Mouse (Mus musculus) large intestine, adult 2 months (tissue): ENCODE measurements around the gene Pak1. TPM values are rescaled to one million over a fixed set of nuclear protein-coding genes. Genes with fewer than 3 reads are reported as not detected.

ENCODE experiments used
- DNase-seq: peaks from one replicate; pipeline ENCODE4 v3.0.0-alpha.2; 2012; ENCODE audit warnings: low read depth, low spot score
- WGBS: fragments of 180-500 bp; shearing (Covaris S2); methylation state at CpG from one replicate; pipeline ENCODE4 v1.1.7; 2018; 5-methylcytosine and 5-hydroxymethylcytosine counted together
- polyA plus RNA-seq: library from polyadenylated mRNA; depleted of rRNA; stranded (reverse); fragments of >200 nt; gene quantifications from 2 replicates; pipeline ENCODE4 v1.2.3, GENCODE M21; 2012

Pak1 gene
- polyA plus RNA-seq, 1 experiment: 34.3 TPM

DNA sequence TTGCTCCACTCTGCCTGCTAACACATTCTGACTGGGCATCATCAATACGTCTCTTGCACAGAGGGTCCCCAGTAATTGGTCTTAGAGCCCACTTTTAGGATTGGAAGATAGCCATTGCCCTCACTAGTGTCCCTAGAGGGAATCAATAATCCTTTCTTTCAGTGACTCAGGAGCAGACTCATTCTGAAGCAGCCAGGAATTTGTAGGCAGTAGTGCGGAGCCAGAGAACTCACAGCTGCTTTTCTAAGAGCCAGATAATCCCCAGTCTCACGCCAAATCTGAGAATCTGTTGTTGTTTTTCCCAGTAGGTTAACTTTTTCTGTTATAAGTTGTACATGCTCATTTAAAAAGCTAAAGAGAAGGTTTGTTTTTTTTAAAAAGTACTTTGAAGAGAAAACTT, 13.0 kb upstream of the Pak1 start:
- no peak for DNase-seq
- WGBS: 67% methylated on average over 3 of the region's 3 CpGs

DNA sequence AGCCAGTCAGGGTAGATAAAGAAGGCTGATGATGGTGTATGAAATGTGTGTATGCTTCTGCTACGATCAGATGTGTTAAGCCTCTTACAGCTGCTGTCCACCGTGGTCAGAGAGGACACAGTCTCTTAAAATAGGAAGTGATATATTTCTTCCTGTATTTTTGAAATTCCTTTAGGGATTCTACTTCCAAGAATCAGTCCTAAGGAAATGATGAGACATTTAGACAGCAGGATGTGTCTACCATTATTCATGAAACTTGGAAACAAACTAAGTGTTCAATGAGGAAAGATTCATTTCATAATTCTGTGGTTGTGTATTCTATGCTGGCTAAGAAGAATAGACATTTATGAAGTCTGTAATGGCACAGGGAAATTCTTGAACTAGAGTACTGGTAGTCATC, 12.4 kb upstream of the Pak1 start:
- WGBS: 63% methylated on average over 2 of the region's 2 CpGs
- no peak for DNase-seq

DNA sequence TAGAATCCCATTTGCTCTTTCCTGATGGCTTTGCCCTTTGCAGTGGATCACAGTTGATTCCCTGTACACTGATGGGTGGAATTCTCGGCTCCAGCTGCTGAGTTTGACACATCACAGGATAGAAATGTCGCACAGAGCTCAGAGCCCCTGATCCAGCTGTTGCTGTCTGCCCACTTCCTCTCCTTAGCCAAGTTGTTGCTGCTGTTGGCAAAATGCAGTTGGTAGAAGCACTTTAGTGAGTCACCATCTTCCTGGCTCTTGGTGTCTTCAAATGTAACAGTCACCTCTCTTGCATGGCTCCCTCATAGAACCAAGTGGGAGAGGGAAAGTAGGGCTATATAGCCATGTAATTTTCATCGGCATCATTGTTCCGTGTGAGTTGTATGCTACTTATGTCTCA, 11.2 kb upstream of the Pak1 start:
- no peak for DNase-seq
- WGBS: 88% methylated on average over 4 of the region's 4 CpGs

DNA sequence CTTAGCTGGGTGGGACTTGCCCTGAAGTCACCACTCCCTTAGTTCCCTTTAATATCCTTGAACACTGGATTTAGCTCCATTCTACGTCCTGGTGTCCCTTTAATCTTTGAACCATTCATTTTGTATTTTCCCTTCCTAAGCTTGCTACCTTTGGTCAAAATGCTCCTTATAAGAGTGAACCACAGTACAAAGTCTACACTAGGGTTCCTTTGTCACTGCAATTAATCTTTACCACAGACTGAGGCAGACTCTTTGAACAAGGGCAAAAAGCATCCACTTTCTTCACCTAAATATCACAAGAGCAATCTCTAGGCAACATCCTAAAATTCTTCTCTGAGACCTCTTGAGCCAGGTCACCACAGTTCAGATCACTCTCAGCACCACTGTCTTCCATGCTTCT, 8.1 kb upstream of the Pak1 start:
- WGBS: 67% methylated on average over 1 of the region's 1 CpGs
- DNase-seq: no peak

DNA sequence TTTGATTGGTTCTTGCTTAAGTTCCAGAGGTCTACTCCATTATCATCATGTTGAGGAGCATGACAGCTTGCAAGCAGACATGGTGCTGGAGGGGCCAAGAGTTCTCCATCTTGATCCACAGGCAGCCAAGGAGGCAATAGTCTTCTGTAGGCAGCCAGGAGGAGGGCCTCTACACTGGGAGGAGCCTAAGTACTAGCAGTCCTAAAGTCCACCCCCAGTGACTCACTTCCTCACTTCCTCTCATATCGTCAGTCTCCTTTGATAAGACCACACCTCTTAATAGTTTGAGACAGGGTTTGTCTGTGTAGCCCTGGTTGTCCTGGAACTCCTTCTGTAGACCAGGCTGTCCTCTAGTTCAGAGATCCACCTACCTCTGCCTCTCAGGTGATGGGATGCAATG, 7.5 kb upstream of the Pak1 start:
- DNase-seq: no peak
- WGBS: 12% methylated on average over 1 of the region's 1 CpGs

DNA sequence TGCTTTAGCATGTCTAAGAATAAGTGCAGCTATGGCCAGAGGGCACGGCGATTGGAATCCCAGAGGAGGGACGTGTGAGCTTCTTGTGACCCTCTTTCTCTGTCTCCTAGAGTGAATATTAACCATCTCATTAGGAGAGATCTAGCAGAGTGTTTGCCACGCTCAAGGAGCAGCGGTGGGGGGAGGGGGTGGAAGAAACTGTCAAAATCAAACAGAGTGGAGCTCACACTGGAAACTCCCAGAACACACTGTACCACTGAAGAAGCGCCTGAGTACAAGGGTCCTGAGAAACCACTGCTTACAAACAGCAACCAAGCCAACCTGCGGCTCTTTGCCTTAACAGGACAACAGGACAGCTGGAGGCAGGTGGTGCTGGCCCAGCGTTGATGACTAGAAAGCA, 6.8 kb upstream of the Pak1 start:
- no peak for DNase-seq
- WGBS: 80% methylated on average over 8 of the region's 8 CpGs

DNA sequence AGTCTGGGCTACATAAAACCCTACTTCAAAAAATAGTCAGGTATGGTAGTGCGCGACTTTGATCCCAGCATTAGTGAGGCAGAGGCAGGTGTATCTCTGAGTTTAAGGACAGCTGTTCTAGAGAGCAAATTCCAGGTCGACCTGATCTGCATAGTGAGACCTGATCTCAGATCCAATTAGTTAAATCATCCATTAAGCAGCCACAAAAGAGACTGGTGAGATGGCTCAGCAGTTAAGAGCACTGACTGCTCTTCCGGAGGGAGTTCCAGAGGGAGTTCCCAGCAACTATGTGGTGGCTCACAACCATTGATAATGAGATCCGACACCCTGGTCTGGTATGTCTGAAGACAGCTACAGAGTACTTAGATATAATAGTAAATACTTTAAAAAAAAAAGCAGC, 4.8 kb upstream of the Pak1 start:
- DNase-seq: no peak
- 75% methylated on average over 5 of the region's 5 CpGs for WGBS

DNA sequence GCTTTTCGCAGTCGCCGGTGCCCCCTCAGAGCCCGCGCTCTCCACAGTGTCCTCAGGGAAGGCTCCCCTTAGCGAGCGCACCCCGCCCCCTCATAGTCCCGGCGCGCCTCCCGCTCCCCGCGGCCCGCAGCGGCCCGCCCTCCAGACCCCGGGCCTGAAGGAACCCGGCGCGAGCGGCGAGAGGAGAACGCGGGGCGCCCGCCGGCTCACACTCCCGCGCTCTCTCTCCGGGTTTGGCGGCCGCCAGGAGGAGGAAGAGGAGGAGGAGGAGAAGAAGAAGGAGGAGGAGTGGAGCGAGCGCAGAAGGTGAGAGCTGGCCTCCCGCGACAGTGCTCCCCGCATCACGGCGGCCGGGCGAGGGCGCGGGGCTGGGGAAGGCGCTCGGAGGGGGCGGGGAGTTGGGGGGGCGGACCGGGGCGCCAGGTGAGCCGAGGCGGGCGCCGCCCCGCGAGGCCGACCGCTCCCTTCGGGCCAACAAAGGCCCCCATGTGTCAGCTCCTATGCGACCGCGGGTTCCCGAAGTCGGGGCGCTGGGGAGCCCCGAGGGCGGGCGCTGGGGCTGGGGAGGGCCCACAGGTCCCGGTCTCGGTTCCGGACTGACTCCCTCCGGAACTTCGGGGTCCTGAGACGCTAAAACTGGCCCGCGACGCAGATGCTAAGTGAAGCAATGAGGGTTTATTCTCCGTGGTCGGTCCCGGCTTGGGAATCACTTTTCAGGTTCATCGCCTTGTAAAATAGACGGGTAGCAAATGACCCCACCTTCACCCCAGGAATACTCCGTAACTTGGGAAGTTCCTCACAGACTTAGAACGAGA, 535 bp downstream of the Pak1 start:
- WGBS: under 1% methylated on average over 80 of the region's 84 CpGs
- DNase-seq: no peak

DNA sequence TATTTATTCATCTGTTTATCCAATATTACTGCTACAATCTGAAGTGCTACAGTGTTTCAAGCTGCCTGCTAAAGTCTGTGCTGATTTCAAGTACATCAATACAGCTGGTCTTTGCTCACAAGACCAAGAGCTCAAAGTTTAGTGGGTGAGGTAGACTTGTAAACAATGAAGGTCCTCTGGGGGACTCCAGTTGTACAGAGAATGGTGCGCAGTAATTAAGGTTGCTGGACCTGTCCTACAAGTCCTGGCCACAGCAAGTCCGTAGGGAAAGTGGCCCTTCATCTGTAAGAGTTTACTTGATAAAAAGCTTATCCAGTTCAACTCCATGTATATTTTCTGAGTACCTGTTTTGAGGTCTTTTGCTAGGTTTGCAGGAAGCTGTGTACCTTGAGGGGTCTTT, 1.9 kb downstream of the Pak1 start:
- peak; percentile 69 for DNase-seq
- 29% methylated on average over 2 of the region's 2 CpGs for WGBS

DNA sequence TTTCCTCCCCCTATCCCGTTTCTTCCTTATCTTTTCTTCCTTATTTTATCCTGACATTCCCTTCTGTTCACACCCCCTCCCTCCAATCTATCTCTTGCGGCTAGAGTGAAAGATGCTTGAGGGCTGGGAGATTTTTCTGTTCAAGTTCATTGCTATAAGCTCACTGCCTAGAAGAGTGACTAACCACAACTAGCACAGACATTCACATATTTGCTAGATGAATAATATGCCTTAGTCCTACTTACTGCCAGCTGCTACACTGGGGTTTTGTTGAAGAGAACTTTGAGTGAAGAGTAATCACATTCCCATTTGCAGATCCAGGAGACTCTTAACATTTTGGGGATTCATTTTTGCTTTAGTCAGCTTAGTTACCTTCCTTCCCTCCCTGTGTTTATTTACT, 4.0 kb downstream of the Pak1 start:
- WGBS: 38% methylated on average over 2 of the region's 2 CpGs
- no peak for DNase-seq

DNA sequence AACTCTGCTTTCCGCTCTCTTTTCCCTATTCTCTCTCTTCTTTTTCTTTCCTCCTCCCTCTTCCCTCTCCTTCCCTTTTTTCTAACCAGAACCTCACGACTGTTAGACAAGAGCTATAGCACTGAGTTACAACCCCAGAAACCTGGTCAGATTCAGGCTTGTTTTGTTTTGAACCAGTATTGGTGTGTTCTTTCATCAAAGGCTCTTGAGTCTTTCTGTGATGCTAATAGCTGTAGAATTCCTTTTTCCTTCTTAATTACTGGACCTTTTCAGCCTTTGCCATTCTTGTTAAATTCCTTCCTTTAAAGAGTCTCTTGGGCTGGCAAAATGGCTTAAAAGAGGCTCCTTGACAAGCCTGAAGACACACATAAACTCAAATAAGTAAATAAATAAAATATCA, 14.8 kb downstream of the Pak1 start:
- no peak for DNase-seq
- 86% methylated on average over 2 of the region's 2 CpGs for WGBS

DNA sequence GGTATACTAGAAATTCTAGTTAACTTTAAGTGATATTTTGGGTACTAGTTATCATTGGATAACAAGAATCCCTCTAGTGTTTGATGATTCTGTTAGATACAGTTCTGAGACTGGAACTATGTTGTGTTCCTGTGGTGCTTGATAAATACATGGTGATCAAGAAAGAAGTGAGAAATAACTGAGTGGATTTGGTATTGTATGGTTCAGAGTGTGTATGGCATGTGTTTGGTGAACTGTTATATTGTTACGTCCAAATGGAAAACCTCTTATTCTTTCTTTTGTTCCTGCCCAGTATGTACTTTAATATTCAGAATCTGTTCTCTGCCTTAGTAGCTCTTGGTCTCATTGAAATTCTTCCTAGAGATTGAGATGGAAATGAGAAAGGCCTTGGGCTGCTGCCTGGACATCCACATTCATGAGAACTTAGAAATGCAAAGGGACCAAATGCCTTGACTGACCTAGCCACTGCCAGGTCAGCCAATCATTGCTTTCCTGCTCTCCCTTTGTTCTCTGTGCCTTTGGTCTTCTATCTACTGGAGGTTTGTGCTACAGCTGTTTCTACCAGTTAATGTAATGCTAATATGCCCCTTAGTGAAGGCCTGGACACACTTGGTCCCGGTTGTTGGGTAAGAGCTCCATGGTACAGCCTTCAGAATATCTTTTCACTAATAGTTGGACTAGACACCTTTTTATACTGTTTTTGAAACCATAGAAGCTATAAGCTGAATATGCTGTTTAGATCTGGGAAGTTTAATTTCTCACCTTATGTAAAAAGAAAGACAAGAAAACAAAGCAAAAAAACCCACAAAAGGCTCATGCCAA, 16.1 kb downstream of the Pak1 start:
- DNase-seq: no peak
- 95% methylated on average over 2 of the region's 2 CpGs for WGBS

DNA sequence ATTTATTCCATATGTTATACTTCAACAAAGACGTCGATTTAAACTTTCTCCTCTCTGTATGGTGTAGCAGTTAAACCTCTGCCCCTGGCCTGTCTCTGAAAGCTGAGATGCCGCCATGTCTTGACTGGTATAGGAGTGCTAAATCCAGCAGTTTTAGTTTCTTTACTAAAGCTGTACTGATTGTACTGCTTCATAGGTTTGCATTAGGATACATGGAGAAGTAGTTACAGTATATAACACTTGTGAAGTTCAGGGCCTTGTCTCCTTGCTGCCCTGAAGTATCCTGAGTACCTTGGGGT, 16.7 kb downstream of the Pak1 start:
- WGBS: 80% methylated on average over 3 of the region's 3 CpGs

DNA sequence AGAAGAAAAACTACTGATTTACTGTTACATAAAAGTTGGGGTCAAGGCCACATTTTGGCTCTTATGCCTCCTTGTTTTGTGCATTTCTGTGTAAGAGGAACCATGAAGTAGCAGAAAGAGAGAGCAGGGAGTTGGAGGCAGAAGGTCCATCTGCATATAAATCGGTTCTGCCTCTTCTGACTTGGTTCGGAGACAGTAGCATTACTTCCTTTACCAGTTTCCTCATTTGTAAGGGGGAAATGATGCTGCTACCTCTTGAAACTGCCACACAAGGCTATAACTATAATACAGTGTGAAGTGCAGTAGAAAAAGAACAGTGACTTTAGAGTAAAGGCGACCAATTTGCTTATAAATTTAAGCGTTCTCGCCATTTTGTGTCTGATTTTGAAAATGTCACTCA, 21.0 kb downstream of the Pak1 start:
- no peak for DNase-seq
- WGBS: 82% methylated on average over 5 of the region's 5 CpGs

More for the DNA sequence above, 16.7 kb downstream of the Pak1 start:
- DNase-seq: no peak

DNA sequence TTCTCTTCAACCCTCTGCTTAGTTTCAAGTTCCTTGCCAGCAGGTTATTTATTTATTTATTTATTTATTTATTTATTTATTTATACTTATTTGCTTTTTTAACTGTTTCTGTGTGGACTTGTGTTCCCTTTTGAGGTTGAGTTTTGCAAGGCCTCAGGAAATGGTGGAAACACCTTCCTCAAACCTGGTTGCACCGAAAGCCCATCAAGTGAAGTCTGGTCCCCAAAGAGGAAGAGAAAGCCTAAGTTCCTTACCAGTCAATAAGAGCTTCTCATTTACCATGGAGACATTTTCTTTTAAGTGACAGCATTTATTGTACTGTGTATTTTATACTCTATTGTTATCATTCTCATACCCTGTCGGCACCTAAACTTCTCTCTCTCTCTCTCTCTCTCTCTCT, 33.5 kb downstream of the Pak1 start:
- WGBS: 85% methylated on average over 2 of the region's 2 CpGs
- DNase-seq: no peak

DNA sequence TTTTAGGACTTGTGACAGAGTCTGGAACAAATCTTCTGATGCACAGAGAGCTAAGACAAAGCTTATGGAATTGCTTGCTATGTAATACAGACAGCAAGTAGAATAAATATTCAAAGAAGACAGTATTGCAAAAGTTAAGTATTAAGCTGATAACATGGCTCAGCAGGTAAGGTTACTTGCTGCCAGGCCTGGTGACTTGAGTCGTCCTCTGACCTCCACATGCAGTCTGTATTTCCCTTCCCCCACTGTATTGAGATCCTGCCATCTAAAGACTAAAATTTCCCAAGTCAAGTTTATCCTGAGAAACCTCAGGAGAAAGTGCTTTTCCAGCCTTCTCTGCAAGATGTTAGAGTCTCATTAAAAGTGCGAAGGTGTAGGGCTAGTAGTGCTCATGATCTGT, 40.8 kb downstream of the Pak1 start:
- 67% methylated on average over 2 of the region's 2 CpGs for WGBS
- no peak for DNase-seq

DNA sequence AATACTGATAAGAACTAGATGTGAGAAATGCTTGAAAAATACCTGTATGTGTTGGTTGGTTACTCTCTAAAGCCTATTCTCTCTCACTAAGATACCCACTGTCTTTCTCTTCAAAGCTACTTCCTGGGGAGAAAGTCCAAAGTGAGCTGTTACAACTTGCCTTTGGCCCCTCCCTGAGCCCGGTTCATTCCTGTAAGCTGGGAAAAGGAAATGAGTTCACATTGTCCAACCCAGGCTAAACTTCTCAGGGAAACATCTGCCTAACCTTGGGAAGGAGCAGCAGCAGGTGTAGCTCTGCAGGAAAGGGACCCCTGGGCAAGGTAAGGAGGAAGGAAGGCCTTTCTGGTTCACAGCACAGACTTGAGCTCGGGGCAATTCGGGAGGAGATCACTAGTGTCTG, 42.4 kb downstream of the Pak1 start:
- WGBS: 22% methylated on average over 3 of the region's 3 CpGs

DNA sequence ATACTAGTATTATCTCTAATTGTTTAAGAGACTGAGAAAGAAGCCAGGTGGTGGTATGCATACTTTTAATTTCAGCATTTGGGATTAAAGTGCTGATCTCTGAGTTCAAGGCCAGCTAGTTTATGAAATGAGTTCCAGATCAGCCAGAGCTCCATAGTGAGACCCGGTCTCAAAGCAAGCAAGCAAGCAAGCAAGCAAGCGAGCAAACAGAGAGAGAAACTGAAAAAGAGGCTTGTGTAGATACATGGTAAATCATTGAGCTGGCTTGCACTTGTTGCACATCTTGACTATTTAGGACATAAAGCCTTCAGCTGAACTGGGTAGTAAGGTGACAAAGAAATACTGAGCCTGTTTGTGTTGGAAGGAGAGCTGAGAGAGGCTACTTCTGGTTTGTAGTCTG, 44.6 kb downstream of the Pak1 start:
- no peak for DNase-seq
- WGBS: 30% methylated on average over 2 of the region's 2 CpGs

More for the DNA sequence above, 42.4 kb downstream of the Pak1 start:
- peak; percentile 91 for DNase-seq

DNA sequence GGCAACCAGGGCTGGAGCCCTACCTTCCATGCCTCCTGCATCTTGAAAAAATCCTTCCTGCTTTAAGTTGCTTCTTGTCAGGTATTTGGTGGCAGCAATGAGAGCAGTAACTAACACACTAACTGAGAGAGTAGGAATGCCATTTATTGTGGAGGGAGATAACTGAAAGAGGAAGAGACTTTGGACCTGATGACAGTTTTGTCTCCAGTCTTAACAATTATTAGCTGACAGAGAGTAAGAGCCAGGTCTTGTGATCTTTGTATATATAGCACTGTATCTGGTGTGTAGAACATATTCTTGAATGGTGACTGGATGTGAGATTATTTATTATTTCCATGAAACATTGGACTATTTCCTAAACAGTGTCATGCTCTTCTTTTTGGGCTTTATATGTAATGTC, 50.2 kb downstream of the Pak1 start:
- DNase-seq: no peak

DNA sequence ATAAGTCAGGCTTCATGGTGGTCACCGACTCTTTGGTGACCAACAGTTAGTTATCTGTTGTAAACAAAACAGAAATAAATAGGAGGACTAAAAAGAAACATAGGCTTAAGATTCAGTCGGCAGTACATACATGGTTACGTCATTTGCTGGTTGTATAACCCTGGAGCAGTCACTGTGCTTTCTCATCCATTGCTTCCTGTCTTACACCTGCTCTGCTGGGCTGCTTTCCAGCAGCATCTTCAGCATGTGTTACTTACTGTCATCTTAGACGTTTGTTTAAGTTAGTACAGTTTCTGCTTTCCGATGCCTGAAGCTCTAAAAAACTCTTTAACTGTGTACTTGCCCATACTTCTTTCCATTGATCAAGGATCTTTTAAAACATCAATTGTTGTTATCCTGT, 53.0 kb downstream of the Pak1 start:
- DNase-seq: no peak
- WGBS: 16% methylated on average over 5 of the region's 5 CpGs

DNA sequence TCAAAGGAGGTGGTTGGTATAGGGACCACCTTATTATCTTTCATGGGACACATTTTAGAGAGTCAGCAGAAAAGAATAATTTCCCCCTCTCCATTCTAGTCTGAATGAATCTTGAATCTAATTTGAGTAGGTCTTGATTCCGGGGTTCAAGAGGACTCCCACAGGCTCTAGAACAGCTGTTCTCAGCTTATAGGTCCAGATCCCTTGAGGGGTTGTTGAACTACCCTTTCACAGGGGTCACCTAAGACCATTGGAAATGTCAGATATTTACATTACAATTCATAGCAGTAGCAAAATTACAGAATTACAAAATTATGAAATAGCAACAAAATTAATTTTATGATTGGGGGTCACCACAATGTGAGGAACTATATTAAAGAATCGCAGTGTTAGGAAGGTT, 54.0 kb downstream of the Pak1 start:
- no peak for DNase-seq
- 62% methylated on average over 2 of the region's 2 CpGs for WGBS
